27 mouse cellular contexts compared by ENCODE assay signal in the genomic region with DNA sequence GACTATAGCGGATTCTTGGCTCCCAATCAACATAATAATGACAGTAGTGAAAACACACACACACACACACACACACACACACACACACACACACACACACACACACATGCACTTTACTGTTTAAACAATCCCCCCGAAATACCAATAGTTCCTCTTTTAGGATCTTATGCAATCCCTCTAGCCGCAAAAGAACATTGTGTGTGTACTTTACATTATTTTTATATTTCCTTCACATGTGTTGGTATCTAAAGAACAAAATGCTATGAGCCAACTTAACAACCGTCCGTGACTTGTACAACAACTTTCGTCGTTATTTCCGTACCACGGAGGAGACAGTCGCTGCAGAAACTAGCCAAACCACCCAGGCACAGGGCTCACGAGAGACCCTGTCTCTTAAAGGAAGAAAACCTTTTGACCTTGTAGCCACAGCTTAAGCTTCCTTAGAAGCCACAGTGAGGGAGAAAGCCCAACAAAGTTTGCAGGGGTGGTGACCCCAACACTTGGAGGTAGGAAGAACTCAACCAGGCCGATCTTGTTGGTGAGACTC. TPM values are rescaled to one million over a fixed set of nuclear protein-coding genes. Genes with fewer than 3 reads are reported as not detected.
DNase-seq lines count a peak whose midpoint lies in the region; ATAC-seq and TF ChIP-seq lines count a peak whose summit lies in the region.
"Had no signal": no experiment of that assay in that cellular context is flagged by ENCODE, and none has a peak within 500 bp of the region (broad histone marks: within the 10 kb centered on the region; RNA-seq: fewer than 3 reads in every experiment).

No protein-coding gene starts in this region.

- TF ChIP-seq POLR2A in lung, adult 2 months (IDR thresholded peaks at IDR 0.05; ENCODE audit: borderline replicate concordance, extremely low read depth, low read depth, low read length): no peak
- no peak for TF ChIP-seq POLR2A in bone marrow macrophage, adult 2 months (IDR thresholded peaks at IDR 0.05; ENCODE audit: borderline replicate concordance, low read depth, low read length)

- H3K9me3 ChIP-seq in forebrain, embryonic 16.5 days (ENCODE audit: control insufficient read depth, low read length): no peaks in the 10 kb centered on the region
- no peaks in the 10 kb centered on the region for H3K9me3 ChIP-seq in midbrain, embryonic 16.5 days (replicated peaks; ENCODE audit: control insufficient read depth, low read length, poor library complexity, severe bottlenecking)
- H3K9me3 ChIP-seq: embryonic facial prominence, embryonic 12.5 days; limb, embryonic 15.5 days; liver, embryonic 15.5 days; neural tube, embryonic 15.5 days had no signal

- H3K4me2 ChIP-seq in forebrain, embryonic 16.5 days (ENCODE audit: low read length): no peak overlapping the region
- H3K4me2 ChIP-seq in midbrain, embryonic 16.5 days (ENCODE audit: low read length): no peak overlapping the region
- H3K4me2 ChIP-seq: embryonic facial prominence, embryonic 12.5 days; heart, embryonic 12.5 days; limb, embryonic 15.5 days; liver, embryonic 15.5 days; neural tube, embryonic 15.5 days had no signal

- ATAC-seq in frontal cortex, adult (ENCODE audit: low TSS enrichment): peak; percentile 52; the same call in 1 of the 2 replicates
- peak; percentile 67 for ATAC-seq in megakaryocyte progenitor cell, adult 5-6 weeks (replicated peaks; ENCODE audit: poor library complexity)
- ATAC-seq in forebrain, embryonic 16.5 days: no peak
- ATAC-seq in midbrain, embryonic 16.5 days: no peak
- ATAC-seq: hindbrain, postnatal 0 days; intestine, embryonic 16.5 days had no signal

- H3K4me3 ChIP-seq in lung, adult 2 months (replicated peaks; ENCODE audit: extremely low read depth, low read depth, low read length): no peak overlapping the region
- peak overlapping the region; percentile 39 for H3K4me3 ChIP-seq in bone marrow macrophage, adult 2 months (ENCODE audit: insufficient read depth, low read length)
- no peak overlapping the region for H3K4me3 ChIP-seq in forebrain, embryonic 16.5 days (replicated peaks; ENCODE audit: low read length)
- no peak overlapping the region for H3K4me3 ChIP-seq in midbrain, embryonic 16.5 days (ENCODE audit: low read depth, low read length)
- H3K4me3 ChIP-seq: embryonic facial prominence, embryonic 12.5 days; gastrocnemius, adult 2 months; heart, embryonic 12.5 days; limb, embryonic 15.5 days; liver, embryonic 15.5 days; midbrain, embryonic 10.5 days; neural tube, embryonic 15.5 days had no signal

- WGBS in lung, adult 2 months: 56% methylated on average over 12 of the region's 12 CpGs
- 86% methylated on average over 12 of the region's 12 CpGs for WGBS in forebrain, embryonic 16.5 days
- 89% methylated on average over 12 of the region's 12 CpGs for WGBS in midbrain, embryonic 16.5 days

- TF ChIP-seq CTCF in lung, adult 2 months (IDR thresholded peaks at IDR 0.05; ENCODE audit: insufficient read depth, low read length): no peak
- TF ChIP-seq CTCF in bone marrow macrophage, adult 2 months (IDR thresholded peaks at IDR 0.05; ENCODE audit: low read depth, low read length): no peak

- H3K4me1 ChIP-seq in lung, adult 2 months (ENCODE audit: control insufficient read depth, insufficient read depth, low read length): no peaks in the 10 kb centered on the region
- H3K4me1 ChIP-seq in bone marrow macrophage, adult 2 months (ENCODE audit: control insufficient read depth, insufficient read depth, low read length): peaks cover 27% of the 10 kb centered on the region
- no peaks in the 10 kb centered on the region for H3K4me1 ChIP-seq in forebrain, embryonic 16.5 days (replicated peaks; ENCODE audit: control insufficient read depth, insufficient read depth, low read length)
- H3K4me1 ChIP-seq in midbrain, embryonic 16.5 days (ENCODE audit: control insufficient read depth, insufficient read depth, low read length): no peaks in the 10 kb centered on the region
- H3K4me1 ChIP-seq: embryonic facial prominence, embryonic 12.5 days; heart, embryonic 12.5 days; limb, embryonic 15.5 days; midbrain, embryonic 10.5 days; neural tube, embryonic 15.5 days had no signal

- no peak for DNase-seq in frontal cortex, postnatal 36 days (ENCODE audit: low spot score in 2 of 2)
- peak; percentile 7 for DNase-seq in lung, postnatal 25 days (ENCODE audit: low spot score)
- DNase-seq in lung, adult 2 months: no peak
- DNase-seq: adrenal gland, postnatal 36 days; cerebellum, adult 8-10 months; gastrocnemius, adult 2 months; heart, postnatal 10 days; kidney, adult 9 months; kidney, postnatal 14 days; layer of hippocampus, postnatal 36 days; left cerebral cortex, postnatal 4 days; lung, postnatal 10 days; thymus, postnatal 25 days had no signal

- H3K27ac ChIP-seq in bone marrow macrophage, adult 2 months (ENCODE audit: insufficient read depth, low read depth, low read length): peak overlapping the region; percentile 34
- H3K27ac ChIP-seq in forebrain, embryonic 16.5 days (ENCODE audit: low read length): no peak overlapping the region
- H3K27ac ChIP-seq in midbrain, embryonic 16.5 days (ENCODE audit: low read length): no peak overlapping the region
- H3K27ac ChIP-seq: embryonic facial prominence, embryonic 12.5 days; gastrocnemius, adult 2 months; hindbrain, postnatal 0 days; limb, embryonic 15.5 days; liver, embryonic 15.5 days; midbrain, embryonic 10.5 days; neural tube, embryonic 15.5 days had no signal

- no peaks in the 10 kb centered on the region for H3K36me3 ChIP-seq in forebrain, embryonic 16.5 days (ENCODE audit: control insufficient read depth, insufficient read depth)
- H3K36me3 ChIP-seq in midbrain, embryonic 16.5 days (ENCODE audit: control insufficient read depth, insufficient read depth, low read length): no peaks in the 10 kb centered on the region
- H3K36me3 ChIP-seq: embryonic facial prominence, embryonic 12.5 days; heart, embryonic 12.5 days; limb, embryonic 15.5 days; liver, embryonic 15.5 days; midbrain, embryonic 10.5 days; neural tube, embryonic 15.5 days had no signal

- H3K9ac ChIP-seq in forebrain, embryonic 16.5 days (replicated peaks; ENCODE audit: low read depth, low read length): no peak overlapping the region
- H3K9ac ChIP-seq in midbrain, embryonic 16.5 days (ENCODE audit: low read depth, low read length): no peak overlapping the region
- H3K9ac ChIP-seq: embryonic facial prominence, embryonic 12.5 days; heart, embryonic 12.5 days; limb, embryonic 15.5 days; liver, embryonic 15.5 days; neural tube, embryonic 15.5 days had no signal

- no peaks in the 10 kb centered on the region for H3K27me3 ChIP-seq in forebrain, embryonic 16.5 days (replicated peaks; ENCODE audit: control insufficient read depth, insufficient read depth, low read length)
- H3K27me3 ChIP-seq in midbrain, embryonic 16.5 days (ENCODE audit: control insufficient read depth, insufficient read depth, low read depth, low read length): no peaks in the 10 kb centered on the region
- H3K27me3 ChIP-seq: heart, embryonic 12.5 days; neural tube, embryonic 15.5 days had no signal

RNA-seq across cellular contexts. Expression of a gene that starts 7.5 kb away (rescaled TPM):
- 1.4 and 1.7 TPM in 2 replicates for polyA plus RNA-seq in lung, adult 2 months (2012; rRNA removed)
- polyA plus RNA-seq in bone marrow macrophage, adult 2 months (2012; ENCODE audit: insufficient read depth, insufficient read length, missing spikeins): not detected in 2 replicates
- total RNA-seq in megakaryocyte progenitor cell, adult 5-6 weeks (2015): 8.9 and 14.2 TPM in 2 replicates
- 18.3 and 22.9 TPM in 2 replicates for total RNA-seq in megakaryocyte progenitor cell, adult 5-6 weeks (2017)
- 0.10 and 0.18 TPM in 2 replicates for polyA plus RNA-seq in forebrain, embryonic 16.5 days (2015; fragmentation: Nextera tagmentation; extraction: Ambion mirVana)
- polyA plus RNA-seq in midbrain, embryonic 16.5 days (2015; fragmentation: Nextera tagmentation; extraction: Ambion mirVana): 1.2 TPM in 2 replicates
- total RNA-seq: gastrocnemius, adult 2 months; gastrocnemius, postnatal 4 days had no signal

RNA-seq across cellular contexts. Expression of a gene that starts 37.2 kb away (rescaled TPM):
- polyA plus RNA-seq in lung, adult 2 months (2012; rRNA removed): 23.7 and 38.0 TPM in 2 replicates
- polyA plus RNA-seq in bone marrow macrophage, adult 2 months (2012; ENCODE audit: insufficient read depth, insufficient read length, missing spikeins): 150 TPM in 2 replicates
- total RNA-seq in megakaryocyte progenitor cell, adult 5-6 weeks (2015): 385 and 404 TPM in 2 replicates
- 156 and 215 TPM in 2 replicates for total RNA-seq in megakaryocyte progenitor cell, adult 5-6 weeks (2017)
- polyA plus RNA-seq in forebrain, embryonic 16.5 days (2015; fragmentation: Nextera tagmentation; extraction: Ambion mirVana): 64.7 and 67.0 TPM in 2 replicates
- 59.0 and 61.1 TPM in 2 replicates for polyA plus RNA-seq in midbrain, embryonic 16.5 days (2015; fragmentation: Nextera tagmentation; extraction: Ambion mirVana)

Comparison
In these comparisons a context has a peak if more than half of its experiments do, and no peak if none do; other contexts are left out.
1. ATAC-seq: peak in frontal cortex, adult (single experiment) and megakaryocyte progenitor cell, adult 5-6 weeks (single experiment); none in forebrain, embryonic 16.5 days (single experiment) and midbrain, embryonic 16.5 days (single experiment).